Mouse (Mus musculus): ENCODE measurements around the gene Pold3.

The Pold3 gene

DNA sequence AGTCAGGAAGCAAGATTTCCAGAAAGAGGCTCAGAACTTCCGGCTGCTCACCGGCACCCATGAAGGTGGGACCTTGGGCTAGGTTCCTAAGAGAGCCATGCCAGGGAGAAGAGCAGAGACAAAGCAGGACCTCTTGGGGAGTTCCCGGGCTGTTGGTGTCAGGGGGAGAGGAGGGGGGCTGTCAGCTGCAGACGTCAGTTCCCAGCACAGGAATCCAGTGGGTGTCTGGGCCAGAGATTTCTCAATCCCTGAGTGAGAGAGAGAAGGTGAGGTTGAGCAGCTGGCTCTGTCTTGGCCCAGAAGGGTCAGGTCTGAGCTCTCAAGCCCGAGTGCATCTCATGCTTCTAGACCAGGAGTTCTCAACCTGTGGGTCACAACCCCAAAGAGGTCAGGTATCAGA, 87.7 kb downstream of the Pold3 start:
- DNase-seq (ENCODE audit: extremely low read depth, low read depth) = no peak

Measured in MEL-GATA-1-ER (cell line).